Mouse (Mus musculus) embryonic facial prominence, embryonic 12.5 days (tissue): Measurements from ENCODE around the gene Mcm2. TPM values are rescaled to one million over a fixed set of nuclear protein-coding genes. Genes with fewer than 3 reads are reported as not detected.
A peak's percentile ranks its signal among the peaks of the same experiment; 100 is the strongest.

ENCODE experiments used
- ATAC-seq: fragments of 200-750 bp; cut with Nextera tagmentation; 2 replicates; pipeline ENCODE4 v1.8.0; 2017; ENCODE audit not compliant: insufficient number of reproducible peaks, insufficient read depth, low FRiP score, low TSS enrichment
- H3K27ac ChIP-seq: fragments of 300-500 bp; sonication (generic); 2 replicates; pipeline ENCODE4 v1.5.1; 2016; ENCODE audit warnings: mild to moderate bottlenecking
- H3K27me3 ChIP-seq: fragments of 300-500 bp; sonication (generic); 2 replicates; pipeline ENCODE4 v1.6.1; 2016; ENCODE audit warnings: mild to moderate bottlenecking, moderate library complexity
- H3K36me3 ChIP-seq: fragments of 300-500 bp; sonication (generic); 2 replicates; pipeline ENCODE4 v1.6.1; 2016; ENCODE audit warnings: mild to moderate bottlenecking
- H3K4me1 ChIP-seq: fragments of 300-500 bp; sonication (generic); 2 replicates; pipeline ENCODE4 v1.6.1; 2016
- H3K4me2 ChIP-seq: fragments of 300-500 bp; sonication (generic); replicated peaks from 2 replicates; pipeline ENCODE4 v1.6.1; 2016; ENCODE audit warnings: mild to moderate bottlenecking, moderate library complexity
- H3K4me3 ChIP-seq: fragments of 300-500 bp; sonication (generic); 2 replicates; pipeline ENCODE4 v1.5.1; 2016; ENCODE audit warnings: mild to moderate bottlenecking
- H3K9ac ChIP-seq: fragments of 300-500 bp; sonication (generic); 2 replicates; pipeline ENCODE4 v1.6.1; 2016; ENCODE audit warnings: mild to moderate bottlenecking, moderate library complexity
- H3K9me3 ChIP-seq: fragments of 300-500 bp; sonication (generic); 2 replicates; pipeline ENCODE4 v1.6.1; 2016; ENCODE audit warnings: mild to moderate bottlenecking, moderate library complexity
- WGBS: fragments of 180-500 bp; shearing (Covaris S2); methylation state at CpG from one replicate; pipeline ENCODE4 v1.1.7; 2016; 5-methylcytosine and 5-hydroxymethylcytosine counted together
- polyA plus RNA-seq: library from polyadenylated mRNA; unstranded; fragments of >200 nt; fragmentation: Nextera tagmentation; extraction: Ambion mirVana; gene quantifications from 2 replicates; pipeline ENCODE4 v1.2.1, GENCODE M21; 2016

Gene Mcm2
- polyA plus RNA-seq, 1 experiment from 2014 or later, result 169 TPM

- H3K4me3 ChIP-seq, result no peak overlapping the region
- no peak overlapping the region for H3K4me2 ChIP-seq
- H3K4me1 ChIP-seq, result no peaks in the 10 kb centered on the region
- H3K9ac ChIP-seq, result no peak overlapping the region
- ATAC-seq, result no peak
- H3K27ac ChIP-seq, result no peak overlapping the region
- 96% methylated on average over 17 of the region's 17 CpGs for WGBS
- H3K27me3 ChIP-seq, result no peaks in the 10 kb centered on the region
- no peaks in the 10 kb centered on the region for H3K9me3 ChIP-seq
- peaks cover 77% of the 10 kb centered on the region for H3K36me3 ChIP-seq
Observed at GRCm38 (mm10) chr6:88884690-88885089, 13.9 kb downstream of the Mcm2 start.

- no peak for ATAC-seq
- 91% methylated on average over 10 of the region's 10 CpGs for WGBS
- Histone ChIP-seq H3K9me3 (no peaks in the 10 kb centered on the region), H3K4me1 (no peaks in the 10 kb centered on the region), H3K27ac (no peak overlapping the region), H3K27me3 (no peaks in the 10 kb centered on the region), H3K4me3 (no peak overlapping the region), H3K36me3 (peaks cover 72% of the 10 kb centered on the region), H3K4me2 (no peak overlapping the region), H3K9ac (no peak overlapping the region)
Observed at GRCm38 (mm10) chr6:88884195-88884594, 14.4 kb downstream of the Mcm2 start.

- H3K36me3 ChIP-seq, result peaks cover 44% of the 10 kb centered on the region
- H3K27ac ChIP-seq, result no peak overlapping the region
- no peak overlapping the region for H3K4me2 ChIP-seq
- no peaks in the 10 kb centered on the region for H3K27me3 ChIP-seq
- no peak overlapping the region for H3K9ac ChIP-seq
- H3K4me3 ChIP-seq, result no peak overlapping the region
- no peak for ATAC-seq
- no peaks in the 10 kb centered on the region for H3K9me3 ChIP-seq
- H3K4me1 ChIP-seq, result no peaks in the 10 kb centered on the region
- 87% methylated on average over 7 of the region's 7 CpGs for WGBS
Observed at GRCm38 (mm10) chr6:88881334-88881733, 17.2 kb downstream of the Mcm2 start.

GRCm38 (mm10) chr6:88879471-88879870 is 19.1 kb downstream of the Mcm2 start:
- Histone ChIP-seq H3K27ac (no peak overlapping the region), H3K4me3 (no peak overlapping the region), H3K9ac (no peak overlapping the region), H3K4me2 (no peak overlapping the region), H3K4me1 (0 out of 2 replicates have a peak, but pooled peaks cover 3% of the 10 kb centered on the region), H3K27me3 (peaks cover 6% of the 10 kb centered on the region; the same call in 1 of the 2 replicates), H3K9me3 (no peaks in the 10 kb centered on the region), H3K36me3 (peaks cover 26% of the 10 kb centered on the region)
- WGBS, result 63% methylated on average over 4 of the region's 4 CpGs
- ATAC-seq, result no peak

GRCm38 (mm10) chr6:88874868-88875508 is 23.6 kb downstream of the Mcm2 start, which contains the start of gene Podxl2:
Gene Podxl2 (minus strand): TSS chr6:88875044.
- no peaks in the 10 kb centered on the region for H3K9me3 ChIP-seq
- peak within 1 kb of the TSS; percentile 95 for H3K4me2 ChIP-seq
- peak within 1 kb of the TSS; percentile 87 for H3K4me3 ChIP-seq
- H3K27ac ChIP-seq, result peak within 1 kb of the TSS; percentile 74; the same call in 1 of the 2 replicates
- H3K4me1 ChIP-seq, result peaks cover 29% of the 10 kb centered on the region
- H3K36me3 ChIP-seq, result no peaks in the 10 kb centered on the region
- peaks cover 6% of the 10 kb centered on the region; the same call in 1 of the 2 replicates for H3K27me3 ChIP-seq
- peak; percentile 62 for ATAC-seq
- H3K9ac ChIP-seq, result peak within 1 kb of the TSS; percentile 89
- WGBS, result 4% methylated on average over 62 of the region's 63 CpGs

GRCm38 (mm10) chr6:88873965-88874867 is 24.4 kb downstream of the Mcm2 start:
- H3K9me3 ChIP-seq, result no peaks in the 10 kb centered on the region
- 2% methylated on average over 74 of the region's 74 CpGs for WGBS
- H3K9ac ChIP-seq, result peak overlapping the region; percentile 89
- peak overlapping the region; percentile 95 for H3K4me2 ChIP-seq
- peaks cover 6% of the 10 kb centered on the region; the same call in 1 of the 2 replicates for H3K27me3 ChIP-seq
- no peaks in the 10 kb centered on the region for H3K36me3 ChIP-seq
- peaks cover 29% of the 10 kb centered on the region for H3K4me1 ChIP-seq
- peak; percentile 48 for ATAC-seq
- peak overlapping the region; percentile 87 for H3K4me3 ChIP-seq
- H3K27ac ChIP-seq, result peak overlapping the region; percentile 74; the same call in 1 of the 2 replicates

- Histone ChIP-seq H3K4me3 (peak overlapping the region; percentile 87; the same call in 1 of the 2 replicates), H3K9ac (peak overlapping the region; percentile 45), H3K9me3 (no peaks in the 10 kb centered on the region), H3K27ac (no peak overlapping the region), H3K27me3 (peaks cover 6% of the 10 kb centered on the region; the same call in 1 of the 2 replicates), H3K4me1 (peaks cover 29% of the 10 kb centered on the region), H3K36me3 (no peaks in the 10 kb centered on the region), H3K4me2 (peak overlapping the region; percentile 95)
- ATAC-seq, result 0 out of 2 replicates have a peak, but pooled peaks have one; percentile 11
- WGBS, result 41% methylated on average over 7 of the region's 7 CpGs
Observed at GRCm38 (mm10) chr6:88872811-88873210, 25.8 kb downstream of the Mcm2 start.

- 42% methylated on average over 8 of the region's 8 CpGs for WGBS
- Histone ChIP-seq H3K27ac (no peak overlapping the region), H3K4me1 (peaks cover 29% of the 10 kb centered on the region), H3K36me3 (no peaks in the 10 kb centered on the region), H3K4me2 (no peak overlapping the region), H3K4me3 (no peak overlapping the region), H3K9me3 (no peaks in the 10 kb centered on the region), H3K9ac (no peak overlapping the region), H3K27me3 (peaks cover 6% of the 10 kb centered on the region; the same call in 1 of the 2 replicates)
- no peak for ATAC-seq
Observed at GRCm38 (mm10) chr6:88871546-88871945, 27.0 kb downstream of the Mcm2 start.

GRCm38 (mm10) chr6:88870594-88870993 is 28.0 kb downstream of the Mcm2 start:
- no peak for ATAC-seq
- H3K4me3 ChIP-seq, result no peak overlapping the region
- WGBS, result 68% methylated on average over 4 of the region's 4 CpGs
- H3K27me3 ChIP-seq, result peaks cover 2% of the 10 kb centered on the region; the same call in 1 of the 2 replicates
- H3K9ac ChIP-seq, result no peak overlapping the region
- H3K4me2 ChIP-seq, result no peak overlapping the region
- peaks cover 29% of the 10 kb centered on the region for H3K4me1 ChIP-seq
- no peaks in the 10 kb centered on the region for H3K9me3 ChIP-seq
- no peak overlapping the region for H3K27ac ChIP-seq
- no peaks in the 10 kb centered on the region for H3K36me3 ChIP-seq

- Histone ChIP-seq H3K27ac (no peak overlapping the region), H3K9ac (no peak overlapping the region), H3K4me3 (no peak overlapping the region), H3K4me1 (peaks cover 26% of the 10 kb centered on the region), H3K36me3 (peaks cover 8% of the 10 kb centered on the region), H3K4me2 (no peak overlapping the region), H3K9me3 (no peaks in the 10 kb centered on the region), H3K27me3 (no peaks in the 10 kb centered on the region)
- 80% methylated on average over 7 of the region's 7 CpGs for WGBS
- ATAC-seq, result no peak
Observed at GRCm38 (mm10) chr6:88869459-88869858, 29.1 kb downstream of the Mcm2 start.

GRCm38 (mm10) chr6:88865704-88866103 is 32.9 kb downstream of the Mcm2 start:
- no peaks in the 10 kb centered on the region for H3K9me3 ChIP-seq
- H3K4me1 ChIP-seq, result 0 out of 2 replicates have a peak, but pooled peaks cover 3% of the 10 kb centered on the region
- ATAC-seq, result no peak
- no peak overlapping the region for H3K27ac ChIP-seq
- no peak overlapping the region for H3K4me2 ChIP-seq
- H3K27me3 ChIP-seq, result no peaks in the 10 kb centered on the region
- WGBS, result 83% methylated on average over 7 of the region's 7 CpGs
- H3K4me3 ChIP-seq, result no peak overlapping the region
- no peak overlapping the region for H3K9ac ChIP-seq
- H3K36me3 ChIP-seq, result peaks cover 36% of the 10 kb centered on the region
